15 mouse cellular contexts compared by ENCODE assay signal in genomic region chr2:126458661-126459060, GRCm38 (mm10). TPM values are rescaled to one million over a fixed set of nuclear protein-coding genes. Genes with fewer than 3 reads are reported as not detected.
"Had no signal": no experiment of that assay in that cellular context is flagged by ENCODE, and none has a peak within 500 bp of the region (broad histone marks: within the 10 kb centered on the region; RNA-seq: fewer than 3 reads in every experiment).

No protein-coding gene starts in this region.

- H3K27ac ChIP-seq: neural tube, embryonic 12.5 days; neural tube, embryonic 13.5 days; neural tube, embryonic 15.5 days; stomach, embryonic 15.5 days; stomach, postnatal 0 days had no signal

- H3K4me1 ChIP-seq: neural tube, embryonic 12.5 days; neural tube, embryonic 13.5 days; neural tube, embryonic 15.5 days; stomach, embryonic 15.5 days had no signal

- H3K9ac ChIP-seq: neural tube, embryonic 12.5 days; neural tube, embryonic 13.5 days; neural tube, embryonic 15.5 days; stomach, embryonic 15.5 days had no signal

- H3K9me3 ChIP-seq: neural tube, embryonic 12.5 days; neural tube, embryonic 13.5 days; neural tube, embryonic 15.5 days; stomach, embryonic 15.5 days had no signal

- DNase-seq: retina, postnatal 1 day; right cerebral cortex, adult 18-20 months; right cerebral cortex, postnatal 14 days; right cerebral cortex, postnatal 25 days; right cerebral cortex, postnatal 4 days; spleen, adult 18-20 months; thymus, adult 18-20 months; thymus, postnatal 14 days; thymus, postnatal 25 days; thymus, postnatal 36 days had no signal

- H3K36me3 ChIP-seq: neural tube, embryonic 12.5 days; neural tube, embryonic 13.5 days; neural tube, embryonic 15.5 days; stomach, embryonic 15.5 days had no signal

- H3K4me2 ChIP-seq: neural tube, embryonic 12.5 days; neural tube, embryonic 13.5 days; neural tube, embryonic 15.5 days; stomach, embryonic 15.5 days had no signal

- H3K27me3 ChIP-seq: neural tube, embryonic 12.5 days; neural tube, embryonic 13.5 days; neural tube, embryonic 15.5 days; stomach, embryonic 15.5 days had no signal

- H3K4me3 ChIP-seq: neural tube, embryonic 12.5 days; neural tube, embryonic 13.5 days; neural tube, embryonic 15.5 days; stomach, embryonic 15.5 days had no signal

RNA-seq across cellular contexts. Expression of gene Atp8b4, which starts 41.8 kb away (rescaled TPM):
- polyA plus RNA-seq: neural tube, embryonic 13.5 days had no signal
